ENCODE assay signal across 15 mouse cellular contexts in genomic region chr12:89211608-89212007, GRCm38 (mm10).
DNase-seq lines count a peak whose midpoint lies in the region; ATAC-seq and TF ChIP-seq lines count a peak whose summit lies in the region.
"Had no signal": no experiment of that assay in that cellular context is flagged by ENCODE, and none has a peak within 500 bp of the region (broad histone marks: within the 10 kb centered on the region; RNA-seq: fewer than 3 reads in every experiment).

No protein-coding gene starts in this region.

- H3K9ac ChIP-seq in kidney, embryonic 14.5 days (ENCODE audit: low read depth, low read length): no peak overlapping the region
- H3K9ac ChIP-seq in lung, postnatal 0 days (replicated peaks; ENCODE audit: low read depth): no peak overlapping the region
- H3K9ac ChIP-seq in stomach, postnatal 0 days (ENCODE audit: low read length): no peak overlapping the region
- H3K9ac ChIP-seq: limb, embryonic 12.5 days; liver, embryonic 15.5 days; neural tube, embryonic 13.5 days had no signal

- ATAC-seq in kidney, embryonic 14.5 days (ENCODE audit: low FRiP score, low TSS enrichment): no peak
- ATAC-seq in lung, postnatal 0 days: no peak
- no peak for ATAC-seq in stomach, postnatal 0 days (ENCODE audit: low FRiP score, low TSS enrichment)
- ATAC-seq: forebrain, embryonic 14.5 days; Patski had no signal

- H3K4me2 ChIP-seq in kidney, embryonic 14.5 days (replicated peaks; ENCODE audit: low read depth, low read length): no peak overlapping the region
- H3K4me2 ChIP-seq in lung, postnatal 0 days (replicated peaks; ENCODE audit: low read depth, low read length): no peak overlapping the region
- H3K4me2 ChIP-seq in stomach, postnatal 0 days (replicated peaks; ENCODE audit: low read depth): no peak overlapping the region
- H3K4me2 ChIP-seq: limb, embryonic 12.5 days; liver, embryonic 15.5 days; neural tube, embryonic 13.5 days had no signal

- H3K4me3 ChIP-seq in kidney, embryonic 14.5 days (ENCODE audit: low read length): no peak overlapping the region
- no peak overlapping the region for H3K4me3 ChIP-seq in lung, postnatal 0 days (ENCODE audit: low read depth, low read length)
- no peak overlapping the region for H3K4me3 ChIP-seq in stomach, postnatal 0 days (ENCODE audit: low read depth, low read length)
- H3K4me3 ChIP-seq: limb, embryonic 12.5 days; liver, embryonic 15.5 days; megakaryocyte, embryonic 14.5 days; neural tube, embryonic 13.5 days had no signal

- no peaks in the 10 kb centered on the region for H3K4me1 ChIP-seq in kidney, embryonic 14.5 days (ENCODE audit: control insufficient read depth, insufficient read depth, low read length)
- H3K4me1 ChIP-seq in lung, postnatal 0 days (ENCODE audit: insufficient read depth, low read depth, low read length): no peaks in the 10 kb centered on the region
- H3K4me1 ChIP-seq in stomach, postnatal 0 days (replicated peaks; ENCODE audit: control insufficient read depth, insufficient read depth): no peaks in the 10 kb centered on the region
- H3K4me1 ChIP-seq: limb, embryonic 12.5 days; liver, embryonic 15.5 days; megakaryocyte, embryonic 14.5 days; neural tube, embryonic 13.5 days had no signal

- H3K27ac ChIP-seq in kidney, embryonic 14.5 days (ENCODE audit: low read depth, low read length): no peak overlapping the region
- H3K27ac ChIP-seq in lung, postnatal 0 days (ENCODE audit: low read length): no peak overlapping the region
- no peak overlapping the region for H3K27ac ChIP-seq in stomach, postnatal 0 days (replicated peaks)
- H3K27ac ChIP-seq: limb, embryonic 12.5 days; liver, embryonic 15.5 days; neural tube, embryonic 13.5 days had no signal

- TF ChIP-seq EP300 in lung, postnatal 0 days (IDR thresholded peaks at IDR 0.05): no peak
- no peak for TF ChIP-seq EP300 in stomach, postnatal 0 days (optimal IDR thresholded peaks at IDR 0.05)

- peak; percentile 1 for DNase-seq in kidney, adult 9 months
- DNase-seq in lung, postnatal 0 days (ENCODE audit: low spot score): peak; percentile 7
- DNase-seq in lung, adult 18-20 months: no peak
- peak; percentile 15 for DNase-seq in embryo, embryonic 10.5 days (ENCODE audit: low spot score)
- DNase-seq in stomach, postnatal 0 days (ENCODE audit: low spot score): no peak
- no peak for DNase-seq in right cerebral cortex, postnatal 36 days (ENCODE audit: low spot score in 2 of 2)
- DNase-seq: right cerebral cortex, adult 18-20 months; thymus, postnatal 25 days had no signal

- no peaks in the 10 kb centered on the region for H3K9me3 ChIP-seq in kidney, embryonic 14.5 days (ENCODE audit: control insufficient read depth, low read length)
- H3K9me3 ChIP-seq in lung, postnatal 0 days (ENCODE audit: low read length): no peaks in the 10 kb centered on the region
- no peaks in the 10 kb centered on the region for H3K9me3 ChIP-seq in stomach, postnatal 0 days (ENCODE audit: control insufficient read depth, low read length)
- H3K9me3 ChIP-seq: limb, embryonic 12.5 days; liver, embryonic 15.5 days; megakaryocyte, embryonic 14.5 days; neural tube, embryonic 13.5 days had no signal

- TF ChIP-seq CTCF in lung, postnatal 0 days (IDR thresholded peaks at IDR 0.05): peak; percentile 39
- peak; percentile 52 for TF ChIP-seq CTCF in stomach, postnatal 0 days (IDR thresholded peaks at IDR 0.05; ENCODE audit: low read depth)

- H3K27me3 ChIP-seq in kidney, embryonic 14.5 days (ENCODE audit: control insufficient read depth, insufficient read depth, low read length): no peaks in the 10 kb centered on the region
- H3K27me3 ChIP-seq in lung, postnatal 0 days (replicated peaks; ENCODE audit: insufficient read depth, low read length): no peaks in the 10 kb centered on the region
- no peaks in the 10 kb centered on the region for H3K27me3 ChIP-seq in stomach, postnatal 0 days (ENCODE audit: control insufficient read depth, insufficient read depth, low read length)
- H3K27me3 ChIP-seq: limb, embryonic 12.5 days; liver, embryonic 15.5 days; megakaryocyte, embryonic 14.5 days; neural tube, embryonic 13.5 days; Patski had no signal

- 51% methylated on average over 2 of the region's 2 CpGs for WGBS in kidney, embryonic 14.5 days
- WGBS in lung, postnatal 0 days: 26% methylated on average over 2 of the region's 2 CpGs
- WGBS in stomach, postnatal 0 days: 38% methylated on average over 2 of the region's 2 CpGs

- H3K36me3 ChIP-seq in kidney, embryonic 14.5 days (ENCODE audit: control insufficient read depth, insufficient read depth, low read length): no peaks in the 10 kb centered on the region
- no peaks in the 10 kb centered on the region for H3K36me3 ChIP-seq in lung, postnatal 0 days (ENCODE audit: insufficient read depth, low read length)
- H3K36me3 ChIP-seq in stomach, postnatal 0 days (ENCODE audit: control insufficient read depth, insufficient read depth, low read length): no peaks in the 10 kb centered on the region
- H3K36me3 ChIP-seq: limb, embryonic 12.5 days; liver, embryonic 15.5 days; neural tube, embryonic 13.5 days had no signal

Comparison
In these comparisons a context has a peak if more than half of its experiments do, and no peak if none do; other contexts are left out.
1. DNase-seq: peak in kidney, adult 9 months (single experiment), lung, postnatal 0 days (single experiment) and embryo, embryonic 10.5 days (single experiment); none in lung, adult 18-20 months (0 of 2), stomach, postnatal 0 days (single experiment) and right cerebral cortex, postnatal 36 days (0 of 2).